Mouse (Mus musculus): ENCODE measurements around the gene Ush2a.

- no peak for TF ChIP-seq POLR2A (IDR thresholded peaks at IDR 0.05; ENCODE audit: insufficient read depth, low read depth, low read length)
- TF ChIP-seq CTCF (IDR thresholded peaks at IDR 0.05) = no peak
These were observed 568.9 kb downstream of the Ush2a start for GRCm38 (mm10) chr1:188830527-188831407.
